Mouse (Mus musculus) spleen, adult 2 months (tissue): ENCODE results near the gene Sco1. TPM values are rescaled to one million over a fixed set of nuclear protein-coding genes. Genes with fewer than 3 reads are reported as not detected.
A peak's percentile ranks its signal among the peaks of the same experiment; 100 is the strongest.
"Not testable (repeated sequence)": the region's sequence is repeated elsewhere in the genome, so short reads cannot be mapped to it uniquely, and the experiment has no call there.

ENCODE experiments used
- DNase-seq, 2 experiments: peaks; one replicate each; pipeline versions ENCODE4 v3.0.0 to v3.0.0-alpha.2; 2012 to 2021; ENCODE audit warnings: low spot score in 2 of 2, low read depth in 1 of 2
- H3K27ac ChIP-seq: fragments of 200-500 bp; 2 replicates; pipeline ENCODE4 v1.5.1; 2012; ENCODE audit warnings: low read length, inconsistent platforms; ENCODE audit not compliant: insufficient read depth
- H3K27me3 ChIP-seq: fragments of 200-500 bp; 2 replicates; pipeline ENCODE4 v1.6.1; 2012; ENCODE audit warnings: mild to moderate bottlenecking, moderate library complexity, low read length, inconsistent platforms; ENCODE audit not compliant: control insufficient read depth, insufficient read depth
- H3K36me3 ChIP-seq: fragments of 200-500 bp; 2 replicates; pipeline ENCODE4 v1.6.1; 2012; ENCODE audit warnings: mild to moderate bottlenecking, low read length, inconsistent platforms; ENCODE audit not compliant: control insufficient read depth, insufficient read depth
- H3K4me1 ChIP-seq: fragments of 200-500 bp; 2 replicates; pipeline ENCODE4 v1.6.1; 2011; ENCODE audit warnings: inconsistent platforms; ENCODE audit not compliant: control insufficient read depth, insufficient read depth, insufficient read length
- H3K4me3 ChIP-seq: fragments of 200-500 bp; 2 replicates; pipeline ENCODE4 v1.5.1; 2011; ENCODE audit warnings: mild to moderate bottlenecking, inconsistent platforms; ENCODE audit not compliant: insufficient read depth, insufficient read length; ENCODE audit errors: extremely low read depth
- CTCF ChIP-seq: fragments of 200-500 bp; IDR thresholded peaks from 2 replicates; pipeline ENCODE4 v1.5.1; 2011; ENCODE audit warnings: mild to moderate bottlenecking, inconsistent platforms; ENCODE audit not compliant: insufficient read depth, insufficient read length, insufficient replicate concordance; ENCODE audit errors: extremely low read depth
- POLR2A ChIP-seq: fragments of 200-500 bp; IDR thresholded peaks from 2 replicates; pipeline ENCODE4 v1.6.1; 2011; ENCODE audit warnings: low read depth, low read length, inconsistent platforms
- WGBS: fragments of 180-500 bp; shearing (Covaris S2); methylation state at CpG from one replicate; pipeline ENCODE4 v1.1.7; 2018; 5-methylcytosine and 5-hydroxymethylcytosine counted together
- polyA plus RNA-seq: library from polyadenylated mRNA; depleted of rRNA; stranded (reverse); fragments of >200 nt; gene quantifications from 2 replicates; pipeline ENCODE4 v1.2.3, GENCODE M21; 2012

The Sco1 gene
- polyA plus RNA-seq, 1 experiment, result 2.0 TPM

DNA sequence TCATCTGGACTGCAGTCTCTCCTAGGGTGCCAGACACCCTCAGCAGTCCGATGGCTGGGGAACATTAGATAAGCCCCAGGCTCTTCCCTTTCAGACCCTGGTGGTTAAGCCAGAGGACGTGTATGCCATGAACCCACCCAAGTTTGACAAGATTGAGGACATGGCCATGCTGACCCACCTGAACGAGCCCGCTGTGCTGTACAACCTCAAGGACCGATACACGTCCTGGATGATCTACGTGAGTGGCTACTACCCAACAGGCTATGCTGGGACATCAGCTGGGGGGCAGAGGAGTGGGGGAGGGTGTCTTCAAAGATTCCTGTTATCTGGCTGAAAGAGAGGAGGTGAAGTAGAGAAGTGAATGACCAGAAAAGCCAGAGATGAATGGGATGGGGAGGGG lies 29.7 kb downstream of the Sco1 start:
- whole genome bisulfite sequencing, result 84% methylated on average over 7 of the region's 7 CpGs

DNA sequence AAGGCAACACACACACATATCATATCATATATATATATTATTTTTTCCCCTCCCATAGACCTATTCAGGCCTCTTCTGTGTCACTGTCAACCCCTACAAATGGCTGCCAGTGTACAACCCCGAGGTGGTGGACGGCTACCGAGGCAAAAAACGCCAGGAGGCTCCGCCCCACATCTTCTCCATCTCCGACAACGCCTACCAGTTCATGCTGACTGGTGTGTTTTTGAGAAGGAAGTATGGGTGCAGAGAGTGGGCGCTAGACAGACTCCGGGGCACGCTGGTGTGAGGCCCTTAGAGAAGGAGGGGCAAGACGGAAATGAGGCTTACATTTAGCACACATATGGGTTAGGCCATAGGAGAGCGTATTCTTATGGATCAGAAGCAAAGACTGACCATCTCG lies 30.3 kb downstream of the Sco1 start:
- H3K27ac ChIP-seq, result no peak overlapping the region
- H3K4me3 ChIP-seq, result no peak overlapping the region
- 65% methylated on average over 13 of the region's 13 CpGs for WGBS

More for the DNA sequence above, 29.7 kb downstream of the Sco1 start:
- DNase-seq, result no peak
- TF ChIP-seq POLR2A (no peak), CTCF (no peak)
- H3K4me1 ChIP-seq, result no peaks in the 10 kb centered on the region
- no peak overlapping the region for H3K27ac ChIP-seq
- H3K27me3 ChIP-seq, result no peaks in the 10 kb centered on the region
- no peaks in the 10 kb centered on the region for H3K36me3 ChIP-seq
- no peak overlapping the region for H3K4me3 ChIP-seq

DNA sequence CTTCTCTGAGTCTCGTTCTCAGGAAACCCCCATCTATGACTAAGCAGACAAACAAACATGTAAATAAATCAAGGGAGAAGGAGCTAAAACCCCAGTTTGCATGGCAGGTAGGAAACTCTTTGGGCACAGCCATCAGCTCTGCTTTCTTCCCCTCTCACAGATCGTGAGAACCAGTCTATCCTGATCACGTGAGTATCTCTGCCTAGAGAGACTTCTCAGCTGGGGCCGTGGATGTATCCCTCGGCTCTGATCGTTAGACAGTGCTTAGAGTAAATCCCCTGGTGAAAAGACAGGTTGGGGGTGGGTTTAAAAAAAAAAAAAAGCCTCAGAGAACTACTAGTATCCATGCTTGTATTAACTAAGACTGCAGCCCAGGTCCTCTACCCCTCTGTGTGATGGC lies 30.8 kb downstream of the Sco1 start:
- WGBS, result 72% methylated on average over 6 of the region's 6 CpGs
- TF ChIP-seq POLR2A, result no peak
- no peak for TF ChIP-seq CTCF
- Histone ChIP-seq H3K36me3 (no peaks in the 10 kb centered on the region), H3K4me3 (no peak overlapping the region), H3K4me1 (no peaks in the 10 kb centered on the region), H3K27ac (no peak overlapping the region), H3K27me3 (no peaks in the 10 kb centered on the region)
- no peak for DNase-seq

More for the DNA sequence above, 30.3 kb downstream of the Sco1 start:
- Histone ChIP-seq H3K4me1 (no peaks in the 10 kb centered on the region), H3K27me3 (no peaks in the 10 kb centered on the region), H3K36me3 (no peaks in the 10 kb centered on the region)
- no peak for TF ChIP-seq CTCF
- no peak for TF ChIP-seq POLR2A
- no peak for DNase-seq

DNA sequence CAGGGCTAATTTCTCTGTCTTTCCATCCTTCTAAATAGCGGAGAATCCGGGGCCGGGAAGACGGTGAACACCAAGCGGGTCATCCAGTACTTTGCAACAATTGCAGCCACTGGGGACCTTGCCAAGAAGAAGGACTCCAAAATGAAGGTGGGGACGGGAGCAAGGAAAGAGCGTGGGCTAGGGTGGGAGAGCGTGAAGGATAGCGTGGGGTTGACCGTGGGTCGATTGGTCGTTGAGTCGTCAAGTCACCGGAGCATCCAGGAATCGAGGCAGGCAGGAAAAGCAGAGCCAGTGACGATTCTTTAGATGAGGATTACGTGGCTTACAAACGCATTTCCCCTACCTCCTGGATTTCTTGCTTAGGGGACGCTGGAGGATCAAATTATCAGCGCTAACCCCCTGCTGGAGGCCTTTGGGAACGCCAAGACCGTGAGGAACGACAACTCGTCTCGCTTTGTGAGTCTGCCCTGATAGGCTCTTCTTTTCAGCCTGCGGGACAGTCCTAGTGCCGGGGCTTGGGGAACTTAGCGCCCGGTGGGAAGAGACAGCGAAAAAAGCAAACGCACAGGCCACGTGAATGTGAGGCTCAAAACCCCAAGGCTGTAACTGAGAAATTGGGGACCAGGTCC lies 31.4 kb downstream of the Sco1 start:
- no peaks in the 10 kb centered on the region for H3K4me1 ChIP-seq
- DNase-seq, result no peak
- no peaks in the 10 kb centered on the region for H3K27me3 ChIP-seq
- H3K4me3 ChIP-seq, result no peak overlapping the region
- TF ChIP-seq POLR2A (no peak), CTCF (no peak)
- no peak overlapping the region for H3K27ac ChIP-seq
- no peaks in the 10 kb centered on the region for H3K36me3 ChIP-seq
- WGBS, result 53% methylated on average over 32 of the region's 32 CpGs

DNA sequence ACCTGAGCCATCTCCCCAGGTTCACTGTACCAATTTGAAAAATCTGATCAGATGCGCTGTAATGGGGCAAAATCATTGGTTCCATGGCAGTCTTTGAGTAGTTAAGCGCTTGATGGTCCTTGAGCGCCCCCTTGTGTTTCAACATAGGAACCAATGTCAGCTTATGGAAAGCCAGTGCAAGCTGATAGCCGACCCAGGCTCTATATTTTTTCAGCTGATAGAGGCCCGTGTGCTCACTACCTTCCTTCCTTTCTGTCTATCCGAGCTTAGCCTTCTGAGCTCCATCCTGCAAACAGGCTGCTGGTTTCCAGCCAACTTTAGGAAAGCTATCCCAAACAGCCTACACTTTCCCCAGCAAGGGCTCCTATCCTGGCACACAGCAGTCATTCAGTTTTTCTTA lies 33.0 kb downstream of the Sco1 start:
- Histone ChIP-seq H3K27me3 (no peaks in the 10 kb centered on the region), H3K4me1 (no peaks in the 10 kb centered on the region), H3K27ac (no peak overlapping the region), H3K4me3 (no peak overlapping the region), H3K36me3 (no peaks in the 10 kb centered on the region)
- TF ChIP-seq POLR2A (no peak), CTCF (peak; percentile 59; the same call in 1 of the 2 replicates)
- 2% methylated on average over 6 of the region's 6 CpGs for WGBS
- DNase-seq, result peak; percentile 48 to 55

GRCm38 (mm10) chr11:67086467-67087164 lies 34.1 kb downstream of the Sco1 start:
- Histone ChIP-seq H3K27ac (no peak overlapping the region), H3K27me3 (no peaks in the 10 kb centered on the region), H3K4me3 (no peak overlapping the region), H3K36me3 (no peaks in the 10 kb centered on the region), H3K4me1 (no peaks in the 10 kb centered on the region)
- WGBS, result 68% methylated on average over 9 of the region's 9 CpGs
- DNase-seq, result no peak
- TF ChIP-seq CTCF, result no peak
- no peak for TF ChIP-seq POLR2A

- TF ChIP-seq CTCF, result no peak
- Histone ChIP-seq H3K4me1 (no peaks in the 10 kb centered on the region), H3K27me3 (no peaks in the 10 kb centered on the region), H3K27ac (no peak overlapping the region), H3K4me3 (no peak overlapping the region), H3K36me3 (no peaks in the 10 kb centered on the region)
- WGBS, result 86% methylated on average over 12 of the region's 12 CpGs
- no peak for DNase-seq
These were observed 34.8 kb downstream of the Sco1 start for GRCm38 (mm10) chr11:67087225-67087624.

GRCm38 (mm10) chr11:67092354-67092753 lies 39.9 kb downstream of the Sco1 start:
- not testable (repeated sequence) for DNase-seq, H3K27me3 ChIP-seq, H3K4me3 ChIP-seq, H3K36me3 ChIP-seq, H3K4me1 ChIP-seq, H3K27ac ChIP-seq
- WGBS, result 86% methylated on average over 12 of the region's 12 CpGs
